Mouse (Mus musculus): ENCODE measurements around the gene Rapgef5. TPM values are rescaled to one million over a fixed set of nuclear protein-coding genes. Genes with fewer than 3 reads are reported as not detected.

Gene Rapgef5
- polyA plus RNA-seq, 1 experiment from 2014 or later: 36.7 TPM

DNA sequence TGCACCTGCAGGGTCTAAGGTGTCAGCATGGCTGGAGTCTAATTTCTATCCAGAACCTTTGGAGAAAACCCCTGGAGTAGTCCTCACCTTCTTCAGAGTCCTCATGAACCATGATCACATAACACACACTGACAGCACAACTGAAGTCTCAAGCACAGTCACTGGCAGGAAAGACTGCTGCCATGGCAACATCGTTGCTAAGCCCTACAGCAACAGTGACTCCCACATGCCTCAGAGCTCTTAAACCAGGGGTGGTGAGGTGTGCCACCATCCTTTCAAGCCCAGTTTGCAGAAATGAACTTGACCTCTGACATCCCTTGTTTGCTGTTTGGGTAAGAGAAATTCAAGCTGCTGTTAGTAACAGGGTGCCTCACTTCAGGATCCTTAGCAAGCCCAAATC lies 245.4 kb downstream of the Rapgef5 start:
- peak; percentile 39; the same call in 1 of the 2 replicates for ATAC-seq (ENCODE audit: low FRiP score, low read depth)
- Histone ChIP-seq H3K4me1 (replicated peaks) (peaks cover 5% of the 10 kb centered on the region; the same call in 1 of the 2 replicates), H3K4me3 (no peak overlapping the region), H3K9ac (no peak overlapping the region), H3K27ac (replicated peaks) (no peak overlapping the region), H3K27me3 (no peaks in the 10 kb centered on the region), H3K36me3 (peaks cover 9% of the 10 kb centered on the region), H3K4me2 (no peak overlapping the region), H3K9me3 (no peaks in the 10 kb centered on the region)
- 26% methylated on average over 1 of the region's 1 CpGs for WGBS

GRCm38 (mm10) chr12:117763247-117763646 lies 247.0 kb downstream of the Rapgef5 start:
- Histone ChIP-seq H3K27me3 (0 out of 2 replicates have a peak, but pooled peaks cover 2% of the 10 kb centered on the region), H3K9ac (no peak overlapping the region), H3K4me1 (replicated peaks) (peaks cover 5% of the 10 kb centered on the region; the same call in 1 of the 2 replicates), H3K27ac (replicated peaks) (no peak overlapping the region), H3K4me3 (no peak overlapping the region), H3K4me2 (no peak overlapping the region), H3K9me3 (no peaks in the 10 kb centered on the region), H3K36me3 (no peaks in the 10 kb centered on the region; the same call in 1 of the 2 replicates)
- ATAC-seq (ENCODE audit: low FRiP score, low read depth): no peak
- 81% methylated on average over 3 of the region's 3 CpGs for WGBS

DNA sequence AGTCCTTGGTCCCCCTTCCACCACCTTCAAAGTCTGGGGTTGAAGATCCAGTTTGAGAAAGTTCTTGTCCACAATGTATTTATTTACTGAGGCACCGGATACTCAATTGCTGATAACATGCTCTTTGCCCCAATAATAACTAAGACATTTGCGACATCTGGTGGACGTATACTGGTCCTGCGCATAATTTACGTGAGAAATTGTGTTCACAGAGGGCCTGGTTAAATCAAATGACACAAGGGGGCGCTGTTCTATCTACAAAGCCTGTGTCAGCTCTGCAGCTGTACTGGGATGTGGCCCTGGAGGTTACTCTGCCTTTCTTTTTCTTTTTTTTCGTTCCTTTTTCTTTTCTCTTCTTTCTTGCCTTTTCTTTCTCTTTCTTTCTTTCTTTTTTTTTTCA lies 248.6 kb downstream of the Rapgef5 start:
- no peak overlapping the region for H3K4me2 ChIP-seq
- no peak overlapping the region for H3K9ac ChIP-seq
- H3K4me3 ChIP-seq: no peak overlapping the region
- peaks cover 5% of the 10 kb centered on the region; the same call in 1 of the 2 replicates for H3K4me1 ChIP-seq (replicated peaks)
- H3K27me3 ChIP-seq: 0 out of 2 replicates have a peak, but pooled peaks cover 5% of the 10 kb centered on the region
- ATAC-seq (ENCODE audit: low FRiP score, low read depth): peak; percentile 71; the same call in 1 of the 2 replicates
- no peaks in the 10 kb centered on the region; the same call in 1 of the 2 replicates for H3K36me3 ChIP-seq
- H3K27ac ChIP-seq (replicated peaks): no peak overlapping the region
- no peaks in the 10 kb centered on the region for H3K9me3 ChIP-seq
- WGBS: 10% methylated on average over 7 of the region's 7 CpGs

DNA sequence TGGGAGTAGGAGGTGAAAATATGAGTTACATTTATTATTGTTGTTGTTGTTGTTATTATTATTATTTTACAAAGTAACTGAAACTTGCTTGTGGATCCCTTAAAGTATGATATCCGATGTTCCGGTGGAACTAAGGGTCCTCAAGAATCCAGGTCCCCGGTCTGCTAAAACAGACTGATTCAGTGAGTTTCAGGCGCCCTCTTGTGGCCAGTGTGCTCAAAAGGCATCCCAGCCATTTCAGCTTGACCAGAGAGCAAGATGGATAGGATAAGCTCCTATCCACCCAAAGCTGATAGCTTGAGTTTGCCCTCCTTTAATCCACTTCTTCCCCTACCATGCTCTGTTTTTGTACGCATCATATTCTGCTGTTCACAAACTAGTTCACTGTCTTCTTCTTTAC lies 252.8 kb downstream of the Rapgef5 start:
- Histone ChIP-seq H3K4me2 (no peak overlapping the region), H3K9ac (no peak overlapping the region), H3K4me3 (no peak overlapping the region), H3K27me3 (0 out of 2 replicates have a peak, but pooled peaks cover 5% of the 10 kb centered on the region), H3K4me1 (replicated peaks) (no peaks in the 10 kb centered on the region), H3K27ac (replicated peaks) (no peak overlapping the region), H3K36me3 (no peaks in the 10 kb centered on the region), H3K9me3 (no peaks in the 10 kb centered on the region)
- 7% methylated on average over 5 of the region's 5 CpGs for WGBS
- ATAC-seq (ENCODE audit: low FRiP score, low read depth): 0 out of 2 replicates have a peak, but pooled peaks have one; percentile 29

- H3K9ac ChIP-seq: no peak overlapping the region
- H3K4me3 ChIP-seq: no peak overlapping the region
- WGBS: 28% methylated on average over 2 of the region's 2 CpGs
- H3K4me1 ChIP-seq (replicated peaks): no peaks in the 10 kb centered on the region
- no peak overlapping the region for H3K27ac ChIP-seq (replicated peaks)
- ATAC-seq (ENCODE audit: low FRiP score, low read depth): peak; percentile 39; the same call in 1 of the 2 replicates
- H3K4me2 ChIP-seq: no peak overlapping the region
- H3K27me3 ChIP-seq: 0 out of 2 replicates have a peak, but pooled peaks cover 5% of the 10 kb centered on the region
- no peaks in the 10 kb centered on the region for H3K36me3 ChIP-seq
- no peaks in the 10 kb centered on the region for H3K9me3 ChIP-seq
Observed at GRCm38 (mm10) chr12:117770211-117770610, 253.9 kb downstream of the Rapgef5 start.

DNA sequence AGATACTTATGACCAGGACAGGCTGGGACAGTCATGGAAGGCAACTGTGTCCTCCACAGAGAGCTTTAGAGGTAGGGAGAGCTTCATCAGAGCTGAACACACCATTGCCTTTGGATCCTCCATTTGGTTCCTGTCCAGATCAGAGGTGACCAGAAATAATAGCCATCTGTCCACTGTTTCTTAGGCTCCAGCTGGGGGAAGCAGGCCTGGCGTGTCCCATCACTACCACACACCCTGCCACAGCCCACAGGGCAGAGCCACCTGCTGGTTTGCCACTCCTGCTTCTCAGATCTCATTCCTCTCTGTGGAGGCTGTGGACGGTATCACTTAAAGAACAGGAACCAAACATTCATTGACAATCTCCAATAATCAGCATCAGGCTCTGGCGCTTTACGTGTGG lies 254.9 kb downstream of the Rapgef5 start:
- Histone ChIP-seq H3K36me3 (no peaks in the 10 kb centered on the region), H3K9me3 (no peaks in the 10 kb centered on the region), H3K4me2 (no peak overlapping the region), H3K9ac (no peak overlapping the region), H3K27me3 (0 out of 2 replicates have a peak, but pooled peaks cover 5% of the 10 kb centered on the region), H3K4me3 (no peak overlapping the region), H3K27ac (replicated peaks) (no peak overlapping the region), H3K4me1 (replicated peaks) (no peaks in the 10 kb centered on the region)
- WGBS: 78% methylated on average over 4 of the region's 4 CpGs
- ATAC-seq (ENCODE audit: low FRiP score, low read depth): no peak

DNA sequence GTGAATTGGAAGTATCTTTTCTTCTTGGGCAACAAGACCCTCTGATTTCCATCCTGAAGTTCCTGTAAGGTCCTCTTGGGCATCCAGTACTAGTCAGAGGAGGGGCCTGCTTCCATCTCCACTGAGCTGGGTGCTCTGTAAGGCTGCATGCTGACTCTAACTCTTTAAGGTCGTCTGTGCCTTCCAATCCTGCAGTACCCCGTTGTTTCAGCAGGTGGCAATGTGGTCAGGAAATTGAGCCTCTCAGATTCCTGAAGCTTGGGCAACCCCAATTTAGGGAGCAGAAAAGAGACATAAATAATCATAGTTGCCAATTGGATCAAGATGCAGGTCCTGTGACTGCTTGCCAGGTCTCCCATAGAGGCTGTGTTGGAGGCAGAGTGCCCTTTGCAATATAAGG lies 256.4 kb downstream of the Rapgef5 start:
- no peaks in the 10 kb centered on the region for H3K9me3 ChIP-seq
- no peak overlapping the region for H3K4me2 ChIP-seq
- no peak overlapping the region for H3K4me3 ChIP-seq
- no peaks in the 10 kb centered on the region for H3K36me3 ChIP-seq
- H3K4me1 ChIP-seq (replicated peaks): no peaks in the 10 kb centered on the region
- no peak overlapping the region for H3K27ac ChIP-seq (replicated peaks)
- no peak overlapping the region for H3K9ac ChIP-seq
- H3K27me3 ChIP-seq: 0 out of 2 replicates have a peak, but pooled peaks cover 5% of the 10 kb centered on the region
- WGBS: 1% methylated on average over 2 of the region's 2 CpGs
- ATAC-seq (ENCODE audit: low FRiP score, low read depth): 0 out of 2 replicates have a peak, but pooled peaks have one; percentile 43

DNA sequence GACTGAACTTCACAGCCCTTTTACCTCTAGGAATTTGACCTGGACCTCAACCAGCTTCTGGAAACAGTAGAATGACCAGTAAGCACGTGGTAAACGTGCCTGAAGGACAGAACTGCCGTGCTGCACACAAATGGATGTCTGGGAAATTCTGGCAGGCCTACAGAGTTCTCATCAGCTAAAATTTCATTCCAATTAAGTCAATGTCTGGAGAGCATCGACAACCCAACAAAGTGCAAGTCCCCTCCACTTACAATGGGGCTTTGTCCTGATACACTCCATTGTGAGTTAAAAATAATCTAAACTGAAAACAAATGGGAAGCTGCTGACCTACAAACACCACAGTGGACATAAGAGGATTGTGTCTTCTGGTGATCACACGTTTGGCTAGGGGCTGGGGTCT lies 260.6 kb downstream of the Rapgef5 start:
- Histone ChIP-seq H3K9ac (no peak overlapping the region), H3K27ac (replicated peaks) (no peak overlapping the region), H3K4me1 (replicated peaks) (no peaks in the 10 kb centered on the region), H3K4me3 (no peak overlapping the region), H3K27me3 (no peaks in the 10 kb centered on the region), H3K36me3 (no peaks in the 10 kb centered on the region), H3K9me3 (no peaks in the 10 kb centered on the region), H3K4me2 (no peak overlapping the region)
- WGBS: 73% methylated on average over 5 of the region's 5 CpGs
- no peak for ATAC-seq (ENCODE audit: low FRiP score, low read depth)

GRCm38 (mm10) chr12:117781360-117781759 lies 265.1 kb downstream of the Rapgef5 start:
- Histone ChIP-seq H3K4me1 (replicated peaks) (no peaks in the 10 kb centered on the region), H3K4me2 (no peak overlapping the region), H3K9ac (no peak overlapping the region), H3K36me3 (no peaks in the 10 kb centered on the region), H3K27me3 (0 out of 2 replicates have a peak, but pooled peaks cover 3% of the 10 kb centered on the region), H3K4me3 (no peak overlapping the region), H3K27ac (replicated peaks) (no peak overlapping the region), H3K9me3 (no peaks in the 10 kb centered on the region)
- no peak for ATAC-seq (ENCODE audit: low FRiP score, low read depth)
- 43% methylated on average over 2 of the region's 2 CpGs for WGBS

DNA sequence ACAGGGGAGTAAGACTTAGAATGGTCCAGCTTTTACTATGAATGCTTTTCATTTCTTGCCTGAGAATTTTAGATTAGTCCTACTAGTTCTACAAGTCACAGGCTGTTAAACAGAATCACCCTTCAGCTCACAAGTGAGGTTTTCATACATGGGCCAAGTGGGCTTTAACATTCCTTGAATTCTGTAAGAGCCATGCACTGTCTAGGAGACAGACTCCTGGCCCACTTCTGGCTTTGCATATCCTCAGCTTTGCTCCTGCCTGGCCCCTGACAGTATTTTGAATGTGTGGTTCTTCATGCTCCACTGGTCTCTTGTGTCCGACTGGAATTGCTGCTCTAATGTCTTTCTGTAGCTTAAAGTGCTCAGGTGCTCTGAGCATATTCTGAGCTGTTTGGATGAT lies 267.1 kb downstream of the Rapgef5 start:
- Histone ChIP-seq H3K4me1 (replicated peaks) (peaks cover under 1% of the 10 kb centered on the region), H3K9ac (no peak overlapping the region), H3K27me3 (peaks cover 5% of the 10 kb centered on the region; the same call in 1 of the 2 replicates), H3K9me3 (no peaks in the 10 kb centered on the region), H3K36me3 (no peaks in the 10 kb centered on the region), H3K4me2 (no peak overlapping the region), H3K27ac (replicated peaks) (no peak overlapping the region), H3K4me3 (no peak overlapping the region)
- 15% methylated on average over 1 of the region's 1 CpGs for WGBS
- no peak for ATAC-seq (ENCODE audit: low FRiP score, low read depth)

- no peaks in the 10 kb centered on the region for H3K9me3 ChIP-seq
- no peak overlapping the region for H3K4me2 ChIP-seq
- no peak overlapping the region for H3K4me3 ChIP-seq
- no peak overlapping the region for H3K9ac ChIP-seq
- ATAC-seq (ENCODE audit: low FRiP score, low read depth): no peak
- no peak overlapping the region for H3K27ac ChIP-seq (replicated peaks)
- peaks cover 7% of the 10 kb centered on the region for H3K4me1 ChIP-seq (replicated peaks)
- H3K27me3 ChIP-seq: peaks cover 5% of the 10 kb centered on the region; the same call in 1 of the 2 replicates
- 21% methylated on average over 6 of the region's 6 CpGs for WGBS
- H3K36me3 ChIP-seq: no peaks in the 10 kb centered on the region
Observed at GRCm38 (mm10) chr12:117786621-117787020, 270.3 kb downstream of the Rapgef5 start.

DNA sequence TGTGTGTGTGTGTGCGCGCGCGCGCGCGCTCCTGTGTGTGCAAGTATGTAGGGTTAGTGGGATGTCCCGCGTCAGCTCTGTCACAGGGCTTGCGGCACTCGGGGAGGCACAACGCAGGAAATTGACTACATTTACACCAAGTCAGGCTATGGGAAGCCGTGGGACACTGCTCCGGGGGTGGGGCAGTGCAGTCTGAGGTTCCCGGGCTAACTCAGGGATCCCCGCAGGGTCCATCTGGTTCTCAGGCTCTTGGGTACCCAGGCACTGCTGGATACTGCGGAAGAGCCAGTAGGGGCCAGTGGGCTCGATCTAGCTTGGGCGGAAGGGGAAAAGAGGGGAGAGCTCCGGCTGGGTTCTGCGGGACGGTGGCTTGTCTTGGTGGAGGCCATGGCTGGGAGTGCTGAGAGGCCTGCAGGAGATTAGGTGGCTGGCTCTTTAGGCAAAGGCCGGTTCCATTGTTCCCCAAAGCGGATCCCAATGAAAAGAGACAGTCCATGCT lies 272.3 kb downstream of the Rapgef5 start:
- no peak overlapping the region for H3K27ac ChIP-seq (replicated peaks)
- ATAC-seq (ENCODE audit: low FRiP score, low read depth): peak; percentile 59; the same call in 1 of the 2 replicates
- H3K27me3 ChIP-seq: peaks cover 8% of the 10 kb centered on the region
- WGBS: 9% methylated on average over 24 of the region's 24 CpGs
- H3K36me3 ChIP-seq: no peaks in the 10 kb centered on the region
- peak overlapping the region; percentile 25; the same call in 1 of the 2 replicates for H3K4me3 ChIP-seq
- H3K9me3 ChIP-seq: no peaks in the 10 kb centered on the region
- peaks cover 7% of the 10 kb centered on the region for H3K4me1 ChIP-seq (replicated peaks)
- H3K9ac ChIP-seq: no peak overlapping the region
- H3K4me2 ChIP-seq: peak overlapping the region; percentile 57
